10 mouse cellular contexts compared by ENCODE assay signal in genomic region chr8:105943321-105943739, GRCm38 (mm10). TPM values are rescaled to one million over a fixed set of nuclear protein-coding genes. Genes with fewer than 3 reads are reported as not detected.
DNase-seq lines count a peak whose midpoint lies in the region; ATAC-seq and TF ChIP-seq lines count a peak whose summit lies in the region.
"Had no signal": no experiment of that assay in that cellular context is flagged by ENCODE, and none has a peak within 500 bp of the region (broad histone marks: within the 10 kb centered on the region; RNA-seq: fewer than 3 reads in every experiment).

TSS of gene Lcat (minus strand) at chr8:105943382.

- peaks cover 85% of the 10 kb centered on the region for H3K36me3 ChIP-seq in heart, embryonic 10.5 days

- no peak for TF ChIP-seq POLR2A in brain, embryonic 14.5 days (IDR thresholded peaks at IDR 0.05; ENCODE audit: borderline replicate concordance, extremely low read depth, insufficient read depth, insufficient read length, poor library complexity, severe bottlenecking)

- no peaks in the 10 kb centered on the region for H3K9me3 ChIP-seq in heart, embryonic 10.5 days
- H3K9me3 ChIP-seq: heart, embryonic 13.5 days had no signal

- peak; percentile 38; the same call in 1 of the 2 replicates for ATAC-seq in frontal cortex, adult (ENCODE audit: low TSS enrichment)

- intact Hi-C loops in left cerebral cortex, postnatal 36 days (cut with DNase I), result no loop called here

- DNase-seq in frontal cortex, postnatal 10 days (ENCODE audit: low spot score in 2 of 2), result no peak
- DNase-seq in Muller cell, postnatal 12 days (ENCODE audit: inconsistent ontology term), result peak; percentile 69
- DNase-seq in brain, embryonic 14.5 days (ENCODE audit: low read depth), result peak; percentile 14
- no peak for DNase-seq in left cerebral cortex, postnatal 36 days (ENCODE audit: low spot score in 2 of 2)
- DNase-seq in heart, embryonic 10.5 days (ENCODE audit: low spot score), result no peak
- no peak for DNase-seq in yolk sac, embryonic 10.5 days (ENCODE audit: low spot score)
- DNase-seq: lung, postnatal 14 days had no signal

- 68% methylated on average over 8 of the region's 8 CpGs for WGBS in heart, embryonic 10.5 days

- no peak within 1 kb of the TSS for H3K4me3 ChIP-seq in heart, embryonic 10.5 days
- H3K4me3 ChIP-seq: heart, embryonic 13.5 days had no signal

- H3K27ac ChIP-seq in heart, embryonic 10.5 days, result no peak within 1 kb of the TSS
- H3K27ac ChIP-seq: heart, embryonic 13.5 days had no signal

- H3K27me3 ChIP-seq in heart, embryonic 10.5 days (ENCODE audit: insufficient read depth, poor library complexity, severe bottlenecking), result no peaks in the 10 kb centered on the region
- H3K27me3 ChIP-seq: heart, embryonic 13.5 days had no signal

- peaks cover 9% of the 10 kb centered on the region for H3K4me1 ChIP-seq in heart, embryonic 10.5 days

- TF ChIP-seq CTCF in brain, embryonic 14.5 days (IDR thresholded peaks at IDR 0.05; ENCODE audit: borderline replicate concordance, extremely low read depth, insufficient read depth, insufficient read length), result no peak

RNA-seq across cellular contexts. Expression of gene Lcat, which starts in this region (rescaled TPM):
- polyA plus RNA-seq in brain, embryonic 14.5 days (2012; rRNA removed), result 2.0 and 2.3 TPM in 2 replicates
- 10 to 100 TPM; 26.7 to 29.0 TPM for total RNA-seq in left cerebral cortex, postnatal 36 days (2021)
- 1.7 and 7.9 TPM in 2 replicates for polyA plus RNA-seq in heart, embryonic 10.5 days (2016; fragmentation: Nextera tagmentation; extraction: Ambion mirVana)
- total RNA-seq: neutrophil, adult 5-6 weeks had no signal

Comparison
In these comparisons a context has a peak if more than half of its experiments do, and no peak if none do; other contexts are left out.
1. DNase-seq: peak in Muller cell, postnatal 12 days (single experiment) and brain, embryonic 14.5 days (single experiment); none in frontal cortex, postnatal 10 days (0 of 2), left cerebral cortex, postnatal 36 days (0 of 2), heart, embryonic 10.5 days (single experiment) and yolk sac, embryonic 10.5 days (single experiment).